Mouse (Mus musculus): ENCODE measurements around the gene Chad.

- no peak for TF ChIP-seq ZNF384 (IDR thresholded peaks at IDR 0.05; ENCODE audit: low read depth, low read length)
- TF ChIP-seq POLR2A (IDR thresholded peaks at IDR 0.05; ENCODE audit: control insufficient read depth in 1 of 2, insufficient read depth in 1 of 2, low read depth in 1 of 2, low read length in 2 of 2, poor library complexity in 1 of 2), result 0 out of 4 replicates have a peak, but pooled peaks of 1 of the 2 experiments have one; percentile 0
- no peak for TF ChIP-seq ETS1 (IDR thresholded peaks at IDR 0.05; ENCODE audit: low read depth, low read length)
- no peak for TF ChIP-seq CTCF (IDR thresholded peaks at IDR 0.05 in 2 of 3, conservative IDR thresholded peaks at IDR 0.05 in 1 of 3; ENCODE audit: control insufficient read depth in 1 of 3, insufficient read depth in 1 of 3, low read depth in 2 of 3, low read length in 3 of 3, poor library complexity in 1 of 3, severe bottlenecking in 1 of 3)
- no peak for TF ChIP-seq EP300 (IDR thresholded peaks at IDR 0.05; ENCODE audit: low read depth in 1 of 2, low read length in 2 of 2)
- no peak for TF ChIP-seq E2F4 (IDR thresholded peaks at IDR 0.05; ENCODE audit: borderline replicate concordance, low read depth, low read length)
- no peak for TF ChIP-seq UBTF (IDR thresholded peaks at IDR 0.05; ENCODE audit: borderline replicate concordance, insufficient read depth, low read depth, low read length)
- TF ChIP-seq BHLHE40 (IDR thresholded peaks at IDR 0.05; ENCODE audit: borderline replicate concordance, low read depth, low read length), result no peak
- no peak for TF ChIP-seq MAZ (IDR thresholded peaks at IDR 0.05; ENCODE audit: low read depth, low read length)
- TF ChIP-seq USF1 (IDR thresholded peaks at IDR 0.05; ENCODE audit: low read depth, low read length), result no peak
- 0 out of 2 replicates have a peak, but pooled peaks have one; percentile 3 for TF ChIP-seq POLR2AphosphoS5 (IDR thresholded peaks at IDR 0.05; ENCODE audit: borderline replicate concordance, low read depth, low read length)
Measured at GRCm38 (mm10) chr11:94548041-94548784, 16.6 kb upstream of the Chad start.

All from MEL (cell line).